Mouse (Mus musculus) left cerebral cortex, postnatal 25 days (tissue): ENCODE data around the gene Mta1. TPM values are rescaled to one million over a fixed set of nuclear protein-coding genes. Genes with fewer than 3 reads are reported as not detected.
A peak's percentile ranks its signal among the peaks of the same experiment; 100 is the strongest.

Experiments
- DNase-seq, 2 experiments: peaks; one replicate each; pipeline ENCODE4 v3.0.0; 2022; ENCODE audit warnings: low spot score in 2 of 2, mixed read lengths in 1 of 2
- intact Hi-C: fragments of 180-260 bp; cut with DNase I; formaldehyde crosslinking; loops from one replicate; pipeline ENCODE4 v1.15.1; 2025
- total RNA-seq, 2 experiments: library from RNA; stranded (reverse); gene quantifications; 2 replicates each; pipeline ENCODE4 v1.2.3; 2021

Gene Mta1
- total RNA-seq, 2 experiments from 2014 or later, result 76.7 to 82.7 TPM

GRCm38 (mm10) chr12:113124726-113125125, 26.6 kb downstream of the Mta1 start:
- DNase-seq, result no peak
- intact Hi-C loops, result no loop called here

GRCm38 (mm10) chr12:113130732-113131131, 32.7 kb downstream of the Mta1 start:
- intact Hi-C loops, result no loop called here
- no peak for DNase-seq

- intact Hi-C loops, result no loop called here
- DNase-seq, result no peak
Observed at GRCm38 (mm10) chr12:113131601-113132000, 33.5 kb downstream of the Mta1 start.

- intact Hi-C loops, result no loop called here
- no peak for DNase-seq
Observed at GRCm38 (mm10) chr12:113132567-113132966, 34.5 kb downstream of the Mta1 start.

- DNase-seq, result no peak
Observed at GRCm38 (mm10) chr12:113133260-113133659, 35.2 kb downstream of the Mta1 start.

GRCm38 (mm10) chr12:113133861-113134403, 35.9 kb downstream of the Mta1 start:
- DNase-seq, result no peak
- intact Hi-C loops, result no loop called here

More at GRCm38 (mm10) chr12:113133260-113133659, 35.2 kb downstream of the Mta1 start:
- intact Hi-C loops, result no loop called here

- no peak for DNase-seq
- intact Hi-C loops, result no loop called here
Observed at GRCm38 (mm10) chr12:113134502-113134901, 36.4 kb downstream of the Mta1 start.

GRCm38 (mm10) chr12:113135401-113135800, 37.3 kb downstream of the Mta1 start:
- no peak for DNase-seq
- intact Hi-C loops, result no loop called here

GRCm38 (mm10) chr12:113136492-113137020, 38.5 kb downstream of the Mta1 start:
- no peak for DNase-seq
- intact Hi-C loops, result no loop called here

GRCm38 (mm10) chr12:113137260-113138213, 39.5 kb downstream of the Mta1 start:
- DNase-seq, result no peak
- intact Hi-C loops, result no loop called here

- intact Hi-C loops, result no loop called here
- no peak for DNase-seq
Observed at GRCm38 (mm10) chr12:113138291-113138690, 40.2 kb downstream of the Mta1 start.

- DNase-seq, result no peak
- intact Hi-C loops, result no loop called here
Observed at GRCm38 (mm10) chr12:113138901-113139864, 41.1 kb downstream of the Mta1 start.

GRCm38 (mm10) chr12:113139908-113140615, 42.0 kb downstream of the Mta1 start, which contains the start of gene Crip2:
Crip2 (plus strand) TSS chr12:113140236.
- intact Hi-C loops, result no loop called here
- peak; percentile 92 to 98 for DNase-seq

GRCm38 (mm10) chr12:113140616-113141411, 42.7 kb downstream of the Mta1 start:
- intact Hi-C loops, result no loop called here
- no peak for DNase-seq

- DNase-seq, result peak in 1 of 2 experiments; percentile 59
Observed at GRCm38 (mm10) chr12:113141531-113141973, 43.5 kb downstream of the Mta1 start.

GRCm38 (mm10) chr12:113142021-113142975, 44.2 kb downstream of the Mta1 start:
- peak; percentile 50 to 62 for DNase-seq
- intact Hi-C loops, result no loop called here

More at GRCm38 (mm10) chr12:113141531-113141973, 43.5 kb downstream of the Mta1 start:
- intact Hi-C loops, result no loop called here

GRCm38 (mm10) chr12:113143164-113143563, 45.1 kb downstream of the Mta1 start:
- DNase-seq, result no peak
- intact Hi-C loops, result no loop called here
